Mouse (Mus musculus) forebrain, embryonic 16.5 days (tissue): ENCODE data around the gene Gsto1. TPM values are rescaled to one million over a fixed set of nuclear protein-coding genes. Genes with fewer than 3 reads are reported as not detected.

Experiments
- ATAC-seq: fragments of 200-750 bp; cut with Nextera tagmentation; 2 replicates; pipeline ENCODE4 v1.8.0; 2017; ENCODE audit warnings: mild to moderate bottlenecking, moderate library complexity
- H3K27ac ChIP-seq: fragments of 300-500 bp; sonication (generic); 2 replicates; pipeline ENCODE4 v1.5.1; 2014; ENCODE audit warnings: low read length, control low read depth
- H3K27me3 ChIP-seq: fragments of 300-500 bp; sonication (generic); replicated peaks from 2 replicates; pipeline ENCODE4 v1.6.1; 2014; ENCODE audit warnings: low read length; ENCODE audit not compliant: control insufficient read depth, insufficient read depth
- H3K36me3 ChIP-seq: fragments of 300-500 bp; sonication (generic); 2 replicates; pipeline ENCODE4 v1.6.1; 2014; ENCODE audit not compliant: control insufficient read depth, insufficient read depth
- H3K4me1 ChIP-seq: fragments of 300-500 bp; sonication (generic); replicated peaks from 2 replicates; pipeline ENCODE4 v1.6.1; 2014; ENCODE audit warnings: low read length; ENCODE audit not compliant: control insufficient read depth, insufficient read depth
- H3K4me2 ChIP-seq: fragments of 300-500 bp; sonication (generic); 2 replicates; pipeline ENCODE4 v1.6.1; 2014; ENCODE audit warnings: mild to moderate bottlenecking, low read length, control low read depth
- H3K4me3 ChIP-seq: fragments of 300-500 bp; sonication (generic); replicated peaks from 2 replicates; pipeline ENCODE4 v1.5.1; 2014; ENCODE audit warnings: mild to moderate bottlenecking, low read length, control low read depth
- H3K9ac ChIP-seq: fragments of 300-500 bp; sonication (generic); replicated peaks from 2 replicates; pipeline ENCODE4 v1.6.1; 2014; ENCODE audit warnings: low read depth, low read length, control low read depth
- H3K9me3 ChIP-seq: fragments of 300-500 bp; sonication (generic); 2 replicates; pipeline ENCODE4 v1.6.1; 2016; ENCODE audit warnings: low read length; ENCODE audit not compliant: control insufficient read depth
- WGBS: fragments of 180-500 bp; shearing (Covaris S2); extraction: QIAGEN DNeasy Blood & Tissue Kit; methylation state at CpG from one replicate; pipeline ENCODE4 v1.1.7; 2014; 5-methylcytosine and 5-hydroxymethylcytosine counted together
- polyA plus RNA-seq: library from polyadenylated mRNA; unstranded; fragments of >200 nt; fragmentation: Nextera tagmentation; extraction: Ambion mirVana; gene quantifications from 2 replicates; pipeline ENCODE4 v1.2.1, GENCODE M21; 2015

Gsto1 gene
- polyA plus RNA-seq, 1 experiment from 2014 or later: 126 TPM

DNA sequence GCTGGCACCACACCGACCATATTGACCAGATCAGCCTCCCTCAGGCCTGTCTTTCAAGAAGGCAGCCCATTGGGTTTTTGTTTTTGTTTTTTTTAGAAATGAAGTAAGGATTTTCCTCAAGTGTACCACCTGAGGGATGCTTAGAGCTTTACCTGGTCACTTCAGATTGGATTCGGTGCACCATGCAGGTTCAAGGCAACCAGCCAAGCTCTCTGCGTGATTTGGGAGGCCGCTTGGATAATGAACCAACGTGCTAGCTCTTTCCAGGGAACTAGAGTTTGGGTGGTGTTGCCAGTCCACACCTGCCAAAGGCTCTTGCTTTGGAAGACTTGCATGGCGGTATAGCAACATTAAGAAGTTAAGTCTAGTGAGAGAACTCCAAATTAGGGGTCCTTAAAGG, 38.3 kb downstream of the Gsto1 start:
- Histone ChIP-seq H3K36me3 (peaks cover 6% of the 10 kb centered on the region), H3K9ac (no peak overlapping the region), H3K27me3 (no peaks in the 10 kb centered on the region), H3K4me1 (no peaks in the 10 kb centered on the region), H3K4me2 (no peak overlapping the region), H3K9me3 (no peaks in the 10 kb centered on the region), H3K27ac (no peak overlapping the region), H3K4me3 (no peak overlapping the region)
- no peak for ATAC-seq
- WGBS: 91% methylated on average over 6 of the region's 6 CpGs

DNA sequence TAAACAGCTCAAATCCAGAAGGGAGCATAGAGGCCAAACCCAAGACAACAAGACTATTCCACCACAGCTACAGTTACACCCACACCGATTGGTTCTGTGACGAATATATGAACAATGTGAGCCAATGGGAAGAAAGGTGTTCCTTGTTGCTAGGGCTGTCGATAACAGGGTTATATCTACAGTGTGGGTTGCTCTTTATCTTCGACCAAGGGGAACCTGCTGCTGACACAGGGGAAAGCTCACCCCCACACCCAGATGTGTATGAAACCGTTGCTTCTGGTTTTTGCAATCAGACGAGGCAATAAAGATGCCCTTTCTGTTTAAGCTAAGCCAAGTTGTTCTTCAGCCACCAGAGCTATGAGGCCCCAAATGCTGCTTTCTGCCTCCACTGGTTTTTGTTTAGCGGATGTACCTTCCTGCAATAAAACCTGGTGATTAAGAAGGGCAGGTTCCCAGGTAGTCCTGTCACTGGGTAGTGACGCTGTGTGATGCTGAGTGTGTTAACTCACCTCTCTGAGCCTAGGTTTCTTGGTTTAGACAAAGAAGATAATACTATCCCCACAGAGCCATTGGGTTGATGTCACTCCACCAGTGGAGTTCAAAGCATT, 43.8 kb downstream of the Gsto1 start:
- Histone ChIP-seq H3K4me1 (peaks cover 4% of the 10 kb centered on the region; the same call in 1 of the 2 replicates), H3K27ac (no peak overlapping the region), H3K4me2 (no peak overlapping the region), H3K27me3 (no peaks in the 10 kb centered on the region), H3K9ac (no peak overlapping the region), H3K36me3 (peaks cover 6% of the 10 kb centered on the region), H3K4me3 (no peak overlapping the region), H3K9me3 (no peaks in the 10 kb centered on the region)
- ATAC-seq: no peak
- WGBS: 88% methylated on average over 8 of the region's 8 CpGs

DNA sequence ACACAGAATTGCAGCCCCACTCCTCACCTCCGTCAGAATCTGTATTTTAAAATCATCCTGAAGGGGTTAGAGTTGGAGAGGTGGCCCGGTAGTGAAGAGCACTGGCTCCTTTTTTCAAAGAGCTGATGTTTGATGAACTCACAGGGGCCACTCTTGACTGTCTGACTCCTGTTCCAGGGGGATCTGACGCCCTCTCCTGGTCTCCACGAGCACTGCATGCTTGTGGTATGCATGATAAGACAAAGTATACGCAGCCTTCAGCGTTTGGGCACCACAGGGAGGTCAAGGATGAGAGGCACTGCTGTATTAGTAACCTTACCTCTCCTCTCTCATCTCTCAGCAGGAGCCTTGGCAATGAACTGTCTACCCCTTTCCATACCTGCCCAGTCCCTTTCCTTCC, 45.2 kb downstream of the Gsto1 start:
- Histone ChIP-seq H3K4me2 (no peak overlapping the region), H3K9ac (no peak overlapping the region), H3K4me1 (peaks cover 4% of the 10 kb centered on the region; the same call in 1 of the 2 replicates), H3K9me3 (no peaks in the 10 kb centered on the region), H3K27ac (no peak overlapping the region), H3K4me3 (no peak overlapping the region), H3K36me3 (peaks cover 6% of the 10 kb centered on the region), H3K27me3 (no peaks in the 10 kb centered on the region)
- no peak for ATAC-seq
- WGBS: 69% methylated on average over 6 of the region's 6 CpGs

DNA sequence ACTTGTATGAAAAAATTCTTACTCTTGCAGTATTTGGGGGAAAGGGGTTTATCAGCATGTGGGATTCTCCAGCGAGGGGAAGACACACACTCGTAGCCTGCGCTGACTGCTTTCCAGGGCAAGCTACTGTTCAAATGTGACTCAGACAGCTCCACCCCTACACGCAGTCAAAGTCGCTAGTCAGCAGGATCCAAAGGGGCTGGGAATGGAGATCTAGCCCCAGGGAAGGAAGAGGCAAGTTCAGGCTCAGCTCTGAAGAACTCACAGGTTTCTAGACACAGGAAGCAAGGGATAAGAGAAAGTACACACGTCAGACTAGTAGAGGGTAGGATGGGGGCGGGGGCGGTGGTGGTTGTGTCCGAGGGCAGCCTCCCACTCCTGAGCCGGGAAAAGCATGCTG, 45.8 kb downstream of the Gsto1 start:
- Histone ChIP-seq H3K27me3 (no peaks in the 10 kb centered on the region), H3K9ac (no peak overlapping the region), H3K4me1 (peaks cover 4% of the 10 kb centered on the region; the same call in 1 of the 2 replicates), H3K9me3 (no peaks in the 10 kb centered on the region), H3K4me3 (no peak overlapping the region), H3K36me3 (peaks cover 6% of the 10 kb centered on the region), H3K4me2 (no peak overlapping the region), H3K27ac (no peak overlapping the region)
- no peak for ATAC-seq
- WGBS: 89% methylated on average over 10 of the region's 10 CpGs

DNA sequence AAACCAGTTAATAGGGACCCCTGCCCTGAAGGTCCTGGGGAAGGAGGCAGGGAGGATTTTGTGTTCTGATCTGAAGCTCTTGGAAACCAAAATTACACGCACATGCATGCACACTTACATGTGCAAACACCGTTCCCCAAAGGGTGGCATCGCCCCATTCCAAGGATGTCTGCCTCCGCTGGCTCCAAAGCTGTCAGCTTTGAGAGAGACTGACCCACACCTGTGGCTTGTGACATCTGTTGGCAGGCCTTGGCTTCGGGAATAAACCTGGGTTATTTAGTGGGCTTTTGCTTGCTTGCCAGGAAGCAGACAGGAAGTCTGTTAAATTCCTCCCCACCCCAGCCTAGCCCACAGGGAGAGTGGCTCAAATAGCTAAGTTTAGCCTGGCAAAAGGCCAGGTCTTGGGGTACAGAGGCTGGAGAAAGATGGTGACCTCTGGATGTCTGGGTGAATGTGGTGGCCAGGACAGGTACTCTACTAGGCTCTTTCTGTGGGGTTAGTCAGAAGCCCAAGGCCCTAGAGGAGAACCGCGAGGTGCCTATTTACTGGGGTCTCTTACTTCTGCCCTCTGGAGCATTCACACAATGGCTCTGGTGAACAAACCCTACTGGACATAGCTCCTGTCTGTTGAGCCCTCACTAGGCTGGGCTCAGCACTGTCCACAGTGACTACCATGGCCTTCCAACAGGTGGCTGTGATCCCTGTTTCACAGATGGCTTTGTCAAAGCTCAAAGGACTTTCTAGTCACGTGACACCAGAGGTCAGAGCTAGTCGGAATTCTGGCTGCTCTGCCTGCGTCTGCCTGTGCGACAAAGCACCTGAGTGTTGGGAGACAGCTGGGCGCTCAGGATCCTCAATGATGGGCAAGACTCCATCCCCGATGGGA, 47.8 kb downstream of the Gsto1 start:
- ATAC-seq: no peak
- H3K4me1 ChIP-seq: peaks cover 4% of the 10 kb centered on the region; the same call in 1 of the 2 replicates
- H3K27ac ChIP-seq: no peak overlapping the region
- H3K9me3 ChIP-seq: no peaks in the 10 kb centered on the region
- 73% methylated on average over 13 of the region's 13 CpGs for WGBS
- no peak overlapping the region for H3K4me3 ChIP-seq
- H3K36me3 ChIP-seq: no peaks in the 10 kb centered on the region
- no peaks in the 10 kb centered on the region for H3K27me3 ChIP-seq
- H3K9ac ChIP-seq: no peak overlapping the region
- no peak overlapping the region for H3K4me2 ChIP-seq

DNA sequence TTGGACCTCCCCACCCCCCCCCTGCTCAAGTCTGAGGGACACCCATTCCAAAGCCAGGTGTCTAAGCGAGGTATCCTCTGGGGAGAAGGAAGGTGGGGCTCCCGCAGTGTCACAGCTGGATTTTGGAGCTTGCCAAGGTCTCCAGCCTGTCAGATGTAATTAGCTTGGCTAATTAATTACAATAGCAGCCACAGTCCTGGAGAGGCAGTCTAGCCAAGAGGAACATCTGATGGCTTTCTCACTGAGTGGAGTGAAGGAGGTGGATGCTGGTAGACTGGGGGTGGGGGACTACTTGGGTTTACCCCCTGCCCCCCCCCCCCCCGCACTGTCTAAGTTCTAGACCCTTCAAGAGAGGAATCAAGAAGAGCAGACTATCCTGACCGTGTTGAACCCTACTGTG, 48.9 kb downstream of the Gsto1 start:
- ATAC-seq: peak; percentile 43; the same call in 1 of the 2 replicates
- Histone ChIP-seq H3K9me3 (no peaks in the 10 kb centered on the region), H3K4me1 (peaks cover 6% of the 10 kb centered on the region)

DNA sequence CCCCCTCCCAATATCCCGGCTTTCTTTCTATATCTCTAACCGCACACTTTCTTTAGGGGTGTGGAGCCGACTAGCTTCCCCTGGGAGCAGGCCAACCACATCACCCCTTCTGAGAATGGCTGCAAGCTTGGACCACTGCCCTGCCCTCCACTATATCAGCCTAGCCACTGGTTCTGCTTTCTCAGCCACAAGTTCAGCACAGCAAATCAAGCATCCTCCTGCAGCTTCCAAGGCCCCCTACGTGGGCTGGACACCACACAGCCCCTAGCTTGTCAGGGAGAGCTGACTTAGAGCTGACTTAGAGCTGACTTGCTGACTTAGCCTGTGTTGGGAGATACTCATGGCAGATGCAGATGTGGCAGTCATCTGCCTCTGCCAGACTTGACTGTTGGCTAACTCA, 50.3 kb downstream of the Gsto1 start:
- 85% methylated on average over 4 of the region's 4 CpGs for WGBS
- Histone ChIP-seq H3K27ac (no peak overlapping the region), H3K4me2 (no peak overlapping the region), H3K9me3 (no peaks in the 10 kb centered on the region), H3K27me3 (no peaks in the 10 kb centered on the region), H3K4me1 (peaks cover 19% of the 10 kb centered on the region), H3K9ac (no peak overlapping the region), H3K36me3 (no peaks in the 10 kb centered on the region), H3K4me3 (no peak overlapping the region)
- no peak for ATAC-seq

More for the DNA sequence above, 48.9 kb downstream of the Gsto1 start:
- no peaks in the 10 kb centered on the region for H3K27me3 ChIP-seq
- 46% methylated on average over 4 of the region's 4 CpGs for WGBS
- H3K4me3 ChIP-seq: no peak overlapping the region
- no peak overlapping the region for H3K9ac ChIP-seq
- H3K36me3 ChIP-seq: no peaks in the 10 kb centered on the region
- H3K27ac ChIP-seq: no peak overlapping the region
- no peak overlapping the region for H3K4me2 ChIP-seq

DNA sequence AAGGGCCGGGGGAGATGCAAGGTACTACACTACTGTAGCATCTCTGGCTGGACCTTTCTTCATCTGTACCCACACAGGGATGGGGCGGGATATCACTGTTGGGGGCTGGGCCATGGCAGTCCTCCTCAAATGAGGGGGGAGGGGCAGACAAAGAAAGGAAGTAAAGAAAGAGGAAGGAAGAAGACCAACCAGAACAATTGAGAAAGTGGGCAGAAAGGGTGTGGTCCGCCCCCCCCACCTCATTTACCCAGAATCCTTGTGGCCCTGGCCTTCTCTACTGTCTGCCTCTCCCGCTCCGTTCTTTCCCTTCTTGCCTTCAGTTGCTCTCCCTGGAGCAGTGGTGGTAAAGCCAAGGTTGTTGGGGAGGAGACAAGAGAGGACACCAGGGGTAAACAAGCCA, 50.8 kb downstream of the Gsto1 start:
- Histone ChIP-seq H3K27ac (no peak overlapping the region), H3K27me3 (no peaks in the 10 kb centered on the region), H3K4me2 (no peak overlapping the region), H3K36me3 (no peaks in the 10 kb centered on the region), H3K4me1 (peaks cover 21% of the 10 kb centered on the region), H3K9me3 (no peaks in the 10 kb centered on the region), H3K4me3 (no peak overlapping the region), H3K9ac (no peak overlapping the region)
- WGBS: 88% methylated on average over 5 of the region's 5 CpGs
- ATAC-seq: no peak

DNA sequence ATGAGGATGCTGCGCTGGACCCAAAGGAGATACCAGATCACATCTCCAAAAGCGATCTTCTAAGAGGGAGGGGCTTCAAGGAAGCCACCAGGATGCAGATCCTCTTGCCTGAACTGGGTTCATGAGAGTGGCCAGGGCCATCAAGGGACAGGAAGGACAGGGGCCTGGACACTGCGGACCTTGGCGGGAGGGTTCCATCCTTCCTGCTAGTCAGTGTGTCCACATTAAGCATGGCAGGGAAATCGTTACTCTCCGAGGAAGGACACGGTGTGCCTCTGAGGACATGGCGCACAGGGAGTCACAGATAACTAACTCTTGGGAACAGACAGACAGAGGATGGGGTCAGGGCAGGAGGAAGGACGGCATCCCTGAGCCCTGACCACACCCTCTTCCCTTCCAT, 52.8 kb downstream of the Gsto1 start:
- H3K4me1 ChIP-seq: peaks cover 17% of the 10 kb centered on the region
- ATAC-seq: no peak
- H3K9ac ChIP-seq: no peak overlapping the region
- H3K27ac ChIP-seq: no peak overlapping the region
- 90% methylated on average over 9 of the region's 9 CpGs for WGBS
- no peak overlapping the region for H3K4me3 ChIP-seq
- H3K9me3 ChIP-seq: no peaks in the 10 kb centered on the region
- no peaks in the 10 kb centered on the region for H3K36me3 ChIP-seq
- H3K27me3 ChIP-seq: no peaks in the 10 kb centered on the region
- no peak overlapping the region for H3K4me2 ChIP-seq
